Mouse (Mus musculus): Measurements from ENCODE around the gene Capn10. TPM values are rescaled to one million over a fixed set of nuclear protein-coding genes. Genes with fewer than 3 reads are reported as not detected.
"Not testable (repeated sequence)": the region's sequence is repeated elsewhere in the genome, so short reads cannot be mapped to it uniquely, and the experiment has no call there.

Capn10 gene
- polyA plus RNA-seq, 1 experiment: 42.0 TPM

DNA sequence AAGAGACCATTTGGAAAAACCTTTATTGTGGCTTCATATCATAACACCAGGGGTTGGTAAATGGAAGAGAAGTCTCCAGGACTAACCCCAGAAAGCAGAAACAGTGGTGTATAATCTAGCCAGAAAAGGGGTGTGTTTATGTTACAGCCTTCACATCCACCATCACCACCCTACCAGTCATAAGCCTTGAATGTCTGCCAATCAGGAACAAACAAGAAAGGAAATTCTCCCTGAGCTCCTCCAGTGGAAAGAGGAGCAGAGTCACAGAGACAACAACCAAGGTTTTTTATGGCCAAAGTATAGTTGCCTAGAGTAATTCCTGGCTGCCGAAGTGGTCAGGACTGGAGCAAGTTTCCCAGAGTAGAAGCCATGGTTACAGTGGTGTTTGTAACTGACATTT is 24.8 kb downstream of the Capn10 start:
- H3K4me3 ChIP-seq (ENCODE audit: insufficient read depth, low read length): no peak overlapping the region
- TF ChIP-seq POLR2A (IDR thresholded peaks at IDR 0.05; ENCODE audit: extremely low read depth, insufficient read depth, low read length) (no peak), CTCF (IDR thresholded peaks at IDR 0.05; ENCODE audit: extremely low read depth, insufficient read depth, low read length) (no peak)
- H3K4me1 ChIP-seq (ENCODE audit: control insufficient read depth, insufficient read depth, low read length): no peaks in the 10 kb centered on the region
- H3K27ac ChIP-seq (ENCODE audit: insufficient read depth, low read length): no peak overlapping the region

DNA sequence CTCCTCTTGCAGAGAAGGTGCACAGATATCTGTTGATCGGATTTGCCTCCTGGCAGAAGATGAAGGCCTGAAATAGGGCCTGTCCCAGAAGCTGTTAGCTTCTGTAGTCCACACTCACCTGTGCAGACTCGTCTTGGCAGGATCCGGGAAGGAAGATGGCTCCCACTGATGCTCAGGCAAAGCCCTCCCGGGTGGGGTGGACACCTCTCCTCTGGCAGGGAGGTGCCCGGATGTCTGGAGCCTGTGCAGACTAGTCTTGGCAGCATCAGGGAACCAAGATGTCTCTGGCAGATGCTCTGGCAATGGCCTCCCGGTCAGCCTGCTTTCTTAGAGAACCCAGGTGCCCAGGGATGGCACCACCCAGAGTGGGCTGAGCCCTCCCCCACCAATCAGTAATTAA is 36.6 kb downstream of the Capn10 start:
- not testable (repeated sequence) for H3K27ac ChIP-seq (ENCODE audit: insufficient read depth, low read length); H3K4me1 ChIP-seq (ENCODE audit: control insufficient read depth, insufficient read depth, low read length); H3K4me3 ChIP-seq (ENCODE audit: insufficient read depth, low read length)

DNA sequence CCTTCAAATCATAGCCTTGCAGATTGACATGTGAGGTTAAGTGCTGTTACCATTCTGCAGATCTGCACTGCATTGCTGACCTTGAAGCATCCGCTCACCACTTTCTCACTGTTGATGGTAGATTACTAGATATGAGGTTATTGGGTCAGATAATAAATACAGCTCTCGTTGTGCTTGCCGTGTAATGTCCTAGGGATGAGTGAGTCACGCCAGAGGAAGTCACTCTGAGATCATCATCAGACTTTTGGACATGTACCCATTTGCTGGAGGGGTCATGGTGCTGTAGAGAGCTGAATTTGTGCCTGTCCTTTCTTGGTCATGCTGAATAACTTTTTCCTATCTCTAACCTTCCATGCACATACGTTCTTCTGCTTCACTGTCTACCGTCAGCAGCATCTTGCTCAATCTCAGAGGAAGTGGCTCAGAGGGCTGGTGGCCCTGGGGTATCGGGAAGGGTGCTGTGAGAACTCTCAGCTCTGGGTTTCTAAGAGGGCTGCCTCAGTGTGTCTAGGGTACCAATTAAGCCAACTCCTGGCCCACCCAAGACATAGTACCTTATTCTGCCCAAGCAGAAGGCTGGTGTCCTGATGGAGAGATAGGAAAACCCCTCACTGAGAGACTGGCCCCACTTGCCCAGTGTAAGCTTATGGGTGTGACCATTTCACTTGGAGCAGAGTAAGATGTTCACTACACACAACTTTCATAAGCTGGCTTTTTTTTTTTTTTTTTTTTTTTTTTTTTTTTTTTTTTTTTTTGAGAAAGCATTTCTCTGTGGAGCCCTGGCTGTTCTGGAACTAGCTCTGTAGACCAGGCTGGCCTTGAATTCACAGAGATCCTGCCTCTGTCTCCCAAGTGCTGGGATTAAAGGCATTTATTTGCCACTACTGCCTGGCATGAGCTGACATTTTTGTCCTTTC is 38.0 kb downstream of the Capn10 start:
- no peak overlapping the region for H3K27ac ChIP-seq (ENCODE audit: insufficient read depth, low read length)
- TF ChIP-seq CTCF (IDR thresholded peaks at IDR 0.05; ENCODE audit: extremely low read depth, insufficient read depth, low read length) (no peak), POLR2A (IDR thresholded peaks at IDR 0.05; ENCODE audit: extremely low read depth, insufficient read depth, low read length) (no peak)
- H3K4me3 ChIP-seq (ENCODE audit: insufficient read depth, low read length): no peak overlapping the region
- no peaks in the 10 kb centered on the region for H3K4me1 ChIP-seq (ENCODE audit: control insufficient read depth, insufficient read depth, low read length)

DNA sequence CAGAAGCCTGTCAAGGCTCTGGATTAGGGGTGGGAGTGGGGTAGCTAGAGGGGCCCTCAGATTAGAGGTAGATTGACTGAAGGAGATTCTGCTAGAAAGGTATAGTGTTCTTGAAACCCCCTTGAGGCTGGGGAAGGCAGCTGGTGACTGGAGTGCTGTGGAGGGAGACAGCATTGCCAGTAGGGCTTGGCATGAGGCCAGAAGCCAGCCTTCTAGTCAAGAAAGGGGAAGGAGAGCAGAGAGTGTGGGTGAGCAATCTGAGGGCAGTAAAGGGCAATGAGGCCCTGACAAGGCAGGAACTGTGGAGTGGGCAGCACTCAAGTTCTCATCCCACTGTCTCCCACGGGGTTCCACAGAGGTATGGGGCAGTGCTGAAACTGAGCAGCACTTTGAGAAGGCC is 38.7 kb downstream of the Capn10 start:
- no peak overlapping the region for H3K27ac ChIP-seq (ENCODE audit: insufficient read depth, low read length)
- no peak overlapping the region for H3K4me3 ChIP-seq (ENCODE audit: insufficient read depth, low read length)
- TF ChIP-seq CTCF (IDR thresholded peaks at IDR 0.05; ENCODE audit: extremely low read depth, insufficient read depth, low read length) (no peak), POLR2A (IDR thresholded peaks at IDR 0.05; ENCODE audit: extremely low read depth, insufficient read depth, low read length) (no peak)
- H3K4me1 ChIP-seq (ENCODE audit: control insufficient read depth, insufficient read depth, low read length): no peaks in the 10 kb centered on the region

DNA sequence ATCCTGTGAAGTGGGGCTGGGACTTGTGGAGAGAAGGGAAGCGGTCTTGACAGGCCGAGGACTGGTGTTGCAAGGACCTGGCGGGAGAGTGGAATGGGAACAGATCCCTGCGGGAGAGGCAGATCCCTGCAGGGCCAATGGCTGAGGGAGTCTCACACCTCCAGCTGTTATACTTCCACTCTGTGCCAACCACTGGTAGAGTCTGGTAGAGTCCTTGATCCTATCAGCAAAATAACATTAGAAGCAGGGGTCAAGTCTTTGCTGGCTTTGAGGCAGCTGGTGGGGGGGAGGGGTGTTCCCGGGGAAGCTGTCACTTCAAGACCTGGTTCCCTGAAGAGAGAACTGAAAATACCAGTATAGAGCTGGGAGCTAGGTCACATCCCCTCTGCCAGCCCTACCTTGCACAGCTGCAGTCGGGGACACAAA is 42.0 kb downstream of the Capn10 start:
- TF ChIP-seq POLR2A (IDR thresholded peaks at IDR 0.05; ENCODE audit: extremely low read depth, insufficient read depth, low read length): no peak
- no peak for TF ChIP-seq CTCF (IDR thresholded peaks at IDR 0.05; ENCODE audit: extremely low read depth, insufficient read depth, low read length)
- H3K4me1 ChIP-seq (ENCODE audit: control insufficient read depth, insufficient read depth, low read length): no peaks in the 10 kb centered on the region
- H3K27ac ChIP-seq (ENCODE audit: insufficient read depth, low read length): no peak overlapping the region
- H3K4me3 ChIP-seq (ENCODE audit: insufficient read depth, low read length): no peak overlapping the region

DNA sequence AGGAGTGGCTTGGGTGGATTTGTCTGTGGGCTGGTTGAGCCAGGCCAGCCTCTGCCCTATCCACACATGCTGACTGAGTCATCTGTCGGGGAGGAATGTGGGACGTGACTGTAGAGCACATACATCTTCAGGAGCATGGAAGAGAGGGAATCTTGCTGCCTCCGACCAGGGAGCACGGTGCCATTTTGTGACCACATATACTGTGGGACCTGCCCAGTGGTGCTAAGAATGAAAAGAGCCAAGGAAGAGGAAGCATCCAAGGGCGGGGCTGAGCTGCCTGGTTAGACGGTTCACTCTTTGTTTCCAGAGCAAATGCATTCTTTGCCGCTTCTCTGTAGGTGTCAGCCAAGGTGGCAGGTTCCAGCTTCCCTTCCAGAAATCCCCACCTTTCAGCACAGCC is 44.5 kb downstream of the Capn10 start:
- Histone ChIP-seq H3K27ac (ENCODE audit: insufficient read depth, low read length) (no peak overlapping the region), H3K4me3 (ENCODE audit: insufficient read depth, low read length) (no peak overlapping the region), H3K4me1 (ENCODE audit: control insufficient read depth, insufficient read depth, low read length) (no peaks in the 10 kb centered on the region)
- TF ChIP-seq POLR2A (IDR thresholded peaks at IDR 0.05; ENCODE audit: extremely low read depth, insufficient read depth, low read length) (no peak), CTCF (IDR thresholded peaks at IDR 0.05; ENCODE audit: extremely low read depth, insufficient read depth, low read length) (no peak)

DNA sequence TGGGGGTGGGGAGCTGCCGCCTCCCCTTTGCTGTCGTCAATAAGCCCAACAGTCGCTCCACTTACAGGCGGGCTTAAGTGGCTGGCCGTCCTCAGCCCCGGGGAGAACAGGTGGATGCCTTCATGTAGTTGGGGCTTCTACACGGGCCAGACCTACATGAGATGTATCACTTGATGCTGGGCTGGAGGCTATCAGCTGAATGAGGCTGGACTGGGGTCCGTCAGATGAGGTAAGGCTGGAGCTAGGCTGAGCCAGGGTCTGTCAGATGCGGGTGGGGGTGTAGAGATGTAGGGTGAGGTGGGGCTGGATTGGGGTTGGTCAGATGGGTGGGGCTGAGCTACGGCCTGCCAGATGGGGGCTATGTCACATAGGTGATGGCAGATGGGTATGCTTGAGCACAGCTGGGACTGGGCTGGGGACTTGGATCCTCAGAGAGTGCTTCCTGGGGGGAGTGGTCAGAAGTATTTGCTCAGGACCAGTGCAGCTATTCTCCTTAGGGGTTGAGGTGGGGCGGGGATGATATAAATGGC is 45.0 kb downstream of the Capn10 start:
- TF ChIP-seq POLR2A (IDR thresholded peaks at IDR 0.05; ENCODE audit: extremely low read depth, insufficient read depth, low read length) (no peak), CTCF (IDR thresholded peaks at IDR 0.05; ENCODE audit: extremely low read depth, insufficient read depth, low read length) (no peak)
- H3K27ac ChIP-seq (ENCODE audit: insufficient read depth, low read length): no peak overlapping the region
- no peaks in the 10 kb centered on the region for H3K4me1 ChIP-seq (ENCODE audit: control insufficient read depth, insufficient read depth, low read length)
- no peak overlapping the region for H3K4me3 ChIP-seq (ENCODE audit: insufficient read depth, low read length)

DNA sequence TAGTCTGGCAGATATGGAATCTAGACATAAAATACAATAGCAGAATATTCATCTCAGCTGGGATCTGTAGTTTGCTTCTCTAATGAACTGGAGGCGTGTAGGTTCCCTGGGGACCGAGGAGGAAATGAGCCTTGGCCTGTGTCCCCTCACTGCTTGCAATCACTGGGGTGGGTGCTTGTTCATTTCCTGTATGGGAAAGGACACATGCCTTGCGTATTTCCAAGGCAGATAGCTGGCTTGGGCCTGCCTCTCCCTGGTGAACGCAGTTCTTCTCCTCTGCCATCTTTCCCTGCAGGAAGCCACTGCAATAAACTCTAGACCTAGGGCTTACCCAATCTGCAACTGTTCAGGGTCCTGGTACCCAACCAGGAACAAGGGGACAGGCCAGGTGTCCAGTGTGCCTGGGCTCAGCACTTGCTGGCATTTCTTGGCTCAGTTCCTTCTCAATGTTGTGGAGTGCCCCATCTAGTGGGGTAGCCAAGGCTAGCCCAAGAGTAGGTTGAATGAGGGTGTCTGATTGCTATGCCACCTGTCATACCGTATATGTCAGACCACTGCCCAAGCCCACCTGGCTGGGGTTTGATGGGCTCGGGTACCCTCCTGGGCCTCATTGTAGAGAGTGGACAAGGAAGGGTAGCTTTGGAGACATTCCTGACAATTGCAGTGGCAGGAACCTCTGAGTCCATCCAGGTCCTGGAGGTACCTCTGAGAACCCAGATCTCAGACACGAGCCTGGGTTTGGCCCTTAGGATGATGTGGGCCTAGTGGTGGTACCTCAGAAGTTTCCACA is 47.1 kb downstream of the Capn10 start:
- H3K27ac ChIP-seq (ENCODE audit: insufficient read depth, low read length): no peak overlapping the region
- no peaks in the 10 kb centered on the region for H3K4me1 ChIP-seq (ENCODE audit: control insufficient read depth, insufficient read depth, low read length)
- TF ChIP-seq CTCF (IDR thresholded peaks at IDR 0.05; ENCODE audit: extremely low read depth, insufficient read depth, low read length) (no peak), POLR2A (IDR thresholded peaks at IDR 0.05; ENCODE audit: extremely low read depth, insufficient read depth, low read length) (no peak)
- H3K4me3 ChIP-seq (ENCODE audit: insufficient read depth, low read length): no peak overlapping the region

DNA sequence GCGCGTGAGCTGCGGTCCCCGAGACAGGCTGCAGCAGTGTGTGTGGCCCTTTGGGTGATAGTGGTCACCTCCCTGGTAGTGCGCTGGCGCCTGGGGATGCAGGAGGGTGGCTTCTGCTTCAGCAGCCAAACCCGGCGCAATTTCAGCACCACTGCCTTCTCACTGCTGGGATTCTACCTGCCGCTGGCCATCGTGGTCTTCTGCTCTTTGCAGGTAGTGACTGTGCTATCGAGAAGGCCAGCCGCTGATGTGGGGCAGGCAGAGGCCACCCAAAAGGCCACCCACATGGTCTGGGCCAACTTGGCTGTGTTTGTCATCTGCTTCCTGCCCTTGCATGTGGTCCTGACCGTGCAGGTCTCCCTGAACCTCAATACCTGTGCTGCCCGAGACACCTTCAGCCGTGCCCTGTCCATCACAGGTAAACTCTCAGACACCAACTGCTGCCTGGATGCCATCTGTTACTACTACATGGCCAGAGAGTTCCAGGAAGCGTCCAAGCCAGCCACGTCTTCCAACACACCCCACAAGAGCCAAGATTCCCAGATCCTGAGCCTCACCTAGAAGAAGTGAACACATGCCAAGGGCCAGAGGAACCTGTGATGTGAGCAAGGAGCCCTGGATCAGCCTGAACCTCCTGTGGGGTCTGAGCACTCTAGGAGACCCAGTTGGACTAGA is 48.9 kb downstream of the Capn10 start:
- no peaks in the 10 kb centered on the region for H3K4me1 ChIP-seq (ENCODE audit: control insufficient read depth, insufficient read depth, low read length)
- no peak overlapping the region for H3K4me3 ChIP-seq (ENCODE audit: insufficient read depth, low read length)
- H3K27ac ChIP-seq (ENCODE audit: insufficient read depth, low read length): no peak overlapping the region
- TF ChIP-seq POLR2A (IDR thresholded peaks at IDR 0.05; ENCODE audit: extremely low read depth, insufficient read depth, low read length): no peak
- TF ChIP-seq CTCF (IDR thresholded peaks at IDR 0.05; ENCODE audit: extremely low read depth, insufficient read depth, low read length): no peak
